15 mouse cellular contexts compared by ENCODE assay signal in genomic region chr19:50439464-50439881, GRCm38 (mm10).
DNase-seq lines count a peak whose midpoint lies in the region; ATAC-seq lines count a peak whose summit lies in the region.
"Had no signal": no experiment of that assay in that cellular context is flagged by ENCODE, and none has a peak within 500 bp of the region (broad histone marks: within the 10 kb centered on the region; RNA-seq: fewer than 3 reads in every experiment).

No protein-coding gene starts in this region.

- no peaks in the 10 kb centered on the region for H3K27me3 ChIP-seq in embryonic facial prominence, embryonic 11.5 days (ENCODE audit: control insufficient read depth, insufficient read depth, low read length)
- H3K27me3 ChIP-seq in hindbrain, embryonic 16.5 days (replicated peaks; ENCODE audit: control insufficient read depth, insufficient read depth, low read length), result no peaks in the 10 kb centered on the region; the same call in 1 of the 2 replicates
- H3K27me3 ChIP-seq in neural tube, embryonic 12.5 days (replicated peaks), result no peaks in the 10 kb centered on the region
- H3K27me3 ChIP-seq: CH12.LX; heart, embryonic 15.5 days; liver, embryonic 12.5 days had no signal

- H3K9me3 ChIP-seq in embryonic facial prominence, embryonic 11.5 days (replicated peaks; ENCODE audit: control insufficient read depth, low read length), result no peaks in the 10 kb centered on the region
- no peaks in the 10 kb centered on the region for H3K9me3 ChIP-seq in hindbrain, embryonic 16.5 days (ENCODE audit: control insufficient read depth, low read length)
- no peaks in the 10 kb centered on the region for H3K9me3 ChIP-seq in neural tube, embryonic 12.5 days
- H3K9me3 ChIP-seq: heart, embryonic 15.5 days; liver, embryonic 12.5 days had no signal

- H3K9ac ChIP-seq in embryonic facial prominence, embryonic 11.5 days (replicated peaks; ENCODE audit: low read length), result no peak overlapping the region
- H3K9ac ChIP-seq in hindbrain, embryonic 16.5 days (ENCODE audit: low read depth, low read length), result no peak overlapping the region
- no peak overlapping the region for H3K9ac ChIP-seq in neural tube, embryonic 12.5 days
- H3K9ac ChIP-seq: heart, embryonic 15.5 days; liver, embryonic 12.5 days had no signal

- 15% methylated on average over 3 of the region's 3 CpGs for WGBS in embryonic facial prominence, embryonic 11.5 days
- WGBS in hindbrain, embryonic 16.5 days, result 16% methylated on average over 3 of the region's 3 CpGs
- WGBS in neural tube, embryonic 12.5 days, result 11% methylated on average over 3 of the region's 3 CpGs

- H3K4me2 ChIP-seq in embryonic facial prominence, embryonic 11.5 days (ENCODE audit: low read depth, low read length), result no peak overlapping the region
- H3K4me2 ChIP-seq in hindbrain, embryonic 16.5 days (ENCODE audit: low read length), result no peak overlapping the region
- peak overlapping the region; percentile 47; the same call in 1 of the 2 replicates for H3K4me2 ChIP-seq in neural tube, embryonic 12.5 days (replicated peaks)
- H3K4me2 ChIP-seq: liver, embryonic 12.5 days had no signal

- 0 out of 2 replicates have a peak, but pooled peaks have one; percentile 61 for ATAC-seq in embryonic facial prominence, embryonic 11.5 days (replicated peaks; ENCODE audit: insufficient number of reproducible peaks, low FRiP score, low TSS enrichment, low read depth)
- peak; percentile 59; the same call in 1 of the 2 replicates for ATAC-seq in hindbrain, embryonic 16.5 days
- peak; percentile 17; the same call in 1 of the 2 replicates for ATAC-seq in neural tube, embryonic 12.5 days (ENCODE audit: low FRiP score, low read depth)
- ATAC-seq: liver, embryonic 12.5 days; lung, postnatal 0 days had no signal

- H3K4me1 ChIP-seq in embryonic facial prominence, embryonic 11.5 days (ENCODE audit: control insufficient read depth, insufficient read depth, low read length), result no peaks in the 10 kb centered on the region
- H3K4me1 ChIP-seq in hindbrain, embryonic 16.5 days (ENCODE audit: control insufficient read depth, insufficient read depth, low read depth, low read length), result peaks cover 19% of the 10 kb centered on the region
- peaks cover 39% of the 10 kb centered on the region for H3K4me1 ChIP-seq in neural tube, embryonic 12.5 days
- H3K4me1 ChIP-seq: liver, embryonic 12.5 days had no signal

- H3K36me3 ChIP-seq in embryonic facial prominence, embryonic 11.5 days (replicated peaks; ENCODE audit: control insufficient read depth, insufficient read depth, low read depth, low read length), result no peaks in the 10 kb centered on the region
- no peaks in the 10 kb centered on the region for H3K36me3 ChIP-seq in hindbrain, embryonic 16.5 days (ENCODE audit: control insufficient read depth, insufficient read depth, low read length)
- no peaks in the 10 kb centered on the region for H3K36me3 ChIP-seq in neural tube, embryonic 12.5 days
- H3K36me3 ChIP-seq: heart, embryonic 15.5 days; liver, embryonic 12.5 days had no signal

- H3K27ac ChIP-seq in embryonic facial prominence, embryonic 11.5 days (replicated peaks; ENCODE audit: low read depth, low read length), result no peak overlapping the region
- no peak overlapping the region; the same call in 1 of the 2 replicates for H3K27ac ChIP-seq in hindbrain, embryonic 16.5 days (ENCODE audit: low read depth, low read length)
- H3K27ac ChIP-seq in neural tube, embryonic 12.5 days, result no peak overlapping the region
- H3K27ac ChIP-seq: heart, embryonic 15.5 days; liver, embryonic 12.5 days had no signal

- peak; percentile 50 for DNase-seq in Muller cell, postnatal 12 days (ENCODE audit: inconsistent ontology term)
- DNase-seq in embryonic facial prominence, embryonic 11.5 days (ENCODE audit: low spot score), result peak; percentile 48
- DNase-seq in thymus, postnatal 4 days, result no peak
- no peak for DNase-seq in layer of hippocampus, adult 8-10 months (ENCODE audit: low spot score in 2 of 2)
- no peak for DNase-seq in lung, postnatal 36 days
- DNase-seq: adrenal gland, postnatal 36 days; cerebellum, postnatal 36 days; right cerebral cortex, postnatal 14 days; thymus, adult 18-20 months had no signal

- no peak overlapping the region for H3K4me3 ChIP-seq in embryonic facial prominence, embryonic 11.5 days (ENCODE audit: low read depth, low read length)
- H3K4me3 ChIP-seq in hindbrain, embryonic 16.5 days (ENCODE audit: low read length), result no peak overlapping the region
- no peak overlapping the region for H3K4me3 ChIP-seq in neural tube, embryonic 12.5 days
- H3K4me3 ChIP-seq: heart, embryonic 15.5 days; liver, embryonic 12.5 days had no signal

Comparison
In these comparisons a context has a peak if more than half of its experiments do, and no peak if none do; other contexts are left out.
1. DNase-seq: peak in Muller cell, postnatal 12 days (single experiment) and embryonic facial prominence, embryonic 11.5 days (single experiment); none in thymus, postnatal 4 days (single experiment), layer of hippocampus, adult 8-10 months (0 of 2) and lung, postnatal 36 days (single experiment).
2. Peak in every context shown above with its lines, with median percentiles within 50 percentile points of each other: ATAC-seq.